Mouse (Mus musculus): ENCODE results near the gene Sprr2a1. TPM values are rescaled to one million over a fixed set of nuclear protein-coding genes. Genes with fewer than 3 reads are reported as not detected.

Gene Sprr2a1
- polyA plus RNA-seq (2015; fragmentation: Nextera tagmentation; extraction: Ambion mirVana) = not detected in 2 replicates

GRCm38 (mm10) chr3:92215569-92215968 is at the start of gene Sprr2a1, which contains the start of gene Sprr2a2:
Gene Sprr2a1 (plus strand): TSS chr3:92215799.
Gene Sprr2a2 (plus strand): TSS chr3:92215920.

Other genes with a start within 250 kb of the Sprr2a1 start
- gene Pglyrp3, start 201.2 kb upstream of the Sprr2a1 start, polyA plus RNA-seq (2015; fragmentation: Nextera tagmentation; extraction: Ambion mirVana) = not detected in 2 replicates
- gene Lor, start 132.7 kb upstream of the Sprr2a1 start, polyA plus RNA-seq (2015; fragmentation: Nextera tagmentation; extraction: Ambion mirVana) = 0.23 and 0.38 TPM in 2 replicates
- gene Prr9, start 91.9 kb upstream of the Sprr2a1 start, polyA plus RNA-seq (2015; fragmentation: Nextera tagmentation; extraction: Ambion mirVana) = not detected in 2 replicates
- gene Lelp1, start 73.1 kb upstream of the Sprr2a1 start, polyA plus RNA-seq (2015; fragmentation: Nextera tagmentation; extraction: Ambion mirVana) = not detected in 2 replicates
- gene Sprr2a2, start 121 bp downstream of the Sprr2a1 start, polyA plus RNA-seq (2015; fragmentation: Nextera tagmentation; extraction: Ambion mirVana) = 0.87 and 0.88 TPM in 2 replicates
- gene Sprr2a3, start 69.6 kb downstream of the Sprr2a1 start, polyA plus RNA-seq (2015; fragmentation: Nextera tagmentation; extraction: Ambion mirVana) = not detected in 2 replicates
- not detected in 2 replicates for gene Sprr2b, start 100.8 kb downstream of the Sprr2a1 start, polyA plus RNA-seq (2015; fragmentation: Nextera tagmentation; extraction: Ambion mirVana)
- gene Sprr2d, start 123.3 kb downstream of the Sprr2a1 start, polyA plus RNA-seq (2015; fragmentation: Nextera tagmentation; extraction: Ambion mirVana) = not detected in 2 replicates
- gene Sprr2e, start 136.3 kb downstream of the Sprr2a1 start, polyA plus RNA-seq (2015; fragmentation: Nextera tagmentation; extraction: Ambion mirVana) = not detected in 2 replicates
- gene Sprr2f, start 149.4 kb downstream of the Sprr2a1 start, polyA plus RNA-seq (2015; fragmentation: Nextera tagmentation; extraction: Ambion mirVana) = not detected in 2 replicates
- not detected in 2 replicates for gene Sprr2h, start 169.9 kb downstream of the Sprr2a1 start, polyA plus RNA-seq (2015; fragmentation: Nextera tagmentation; extraction: Ambion mirVana)
- not detected in 2 replicates for gene Sprr2i, start 192.2 kb downstream of the Sprr2a1 start, polyA plus RNA-seq (2015; fragmentation: Nextera tagmentation; extraction: Ambion mirVana)
- not detected in 2 replicates for gene Sprr2j-ps, start 202.3 kb downstream of the Sprr2a1 start, polyA plus RNA-seq (2015; fragmentation: Nextera tagmentation; extraction: Ambion mirVana)
- 6.8 and 7.6 TPM in 2 replicates for gene Gm9774, start 213.6 kb downstream of the Sprr2a1 start, polyA plus RNA-seq (2015; fragmentation: Nextera tagmentation; extraction: Ambion mirVana)
- gene Sprr2k, start 216.8 kb downstream of the Sprr2a1 start, polyA plus RNA-seq (2015; fragmentation: Nextera tagmentation; extraction: Ambion mirVana) = not detected in 2 replicates
- not detected in 2 replicates for gene Sprr1b, start 223.0 kb downstream of the Sprr2a1 start, polyA plus RNA-seq (2015; fragmentation: Nextera tagmentation; extraction: Ambion mirVana)
- 0.11 TPM in 1 of 2 replicates, not detected in the other for gene Sprr3, start 242.9 kb downstream of the Sprr2a1 start, polyA plus RNA-seq (2015; fragmentation: Nextera tagmentation; extraction: Ambion mirVana)

Data from spleen, postnatal 0 days (tissue).